Mouse (Mus musculus) neural tube, embryonic 14.5 days (tissue): ENCODE results near the gene Ccdc13. TPM values are rescaled to one million over a fixed set of nuclear protein-coding genes. Genes with fewer than 3 reads are reported as not detected.
A peak's percentile ranks its signal among the peaks of the same experiment; 100 is the strongest.

ENCODE experiments used
- ATAC-seq: fragments of 200-750 bp; cut with Nextera tagmentation; 2 replicates; pipeline ENCODE4 v1.8.0; 2017; ENCODE audit warnings: low read depth, mild to moderate bottlenecking, moderate TSS enrichment, moderate library complexity
- H3K27ac ChIP-seq: fragments of 300-500 bp; sonication (generic); 2 replicates; pipeline ENCODE4 v1.5.1; 2014; ENCODE audit warnings: low read depth, mild to moderate bottlenecking, control low read depth, low read length, moderate library complexity, mixed read lengths
- H3K27me3 ChIP-seq: fragments of 300-500 bp; sonication (generic); 2 replicates; pipeline ENCODE4 v1.6.1; 2014; ENCODE audit warnings: low read length; ENCODE audit not compliant: control insufficient read depth, insufficient read depth
- H3K36me3 ChIP-seq: fragments of 300-500 bp; sonication (generic); 2 replicates; pipeline ENCODE4 v1.6.1; 2014; ENCODE audit warnings: low read length, mixed read lengths; ENCODE audit not compliant: control insufficient read depth, insufficient read depth
- H3K4me1 ChIP-seq: fragments of 300-500 bp; sonication (generic); 2 replicates; pipeline ENCODE4 v1.6.1; 2014; ENCODE audit warnings: low read length; ENCODE audit not compliant: control insufficient read depth, insufficient read depth
- H3K4me2 ChIP-seq: fragments of 300-500 bp; sonication (generic); 2 replicates; pipeline ENCODE4 v1.6.1; 2014; ENCODE audit warnings: mild to moderate bottlenecking, low read depth, low read length, control low read depth
- H3K4me3 ChIP-seq: fragments of 300-500 bp; sonication (generic); 2 replicates; pipeline ENCODE4 v1.5.1; 2014; ENCODE audit warnings: low read depth, low read length, control low read depth, mixed read lengths
- H3K9ac ChIP-seq: fragments of 300-500 bp; sonication (generic); replicated peaks from 2 replicates; pipeline ENCODE4 v1.6.1; 2014; ENCODE audit warnings: low read depth, mild to moderate bottlenecking, control low read depth, low read length, mixed read lengths
- H3K9me3 ChIP-seq: fragments of 300-500 bp; sonication (generic); 2 replicates; pipeline ENCODE4 v1.6.1; 2016; ENCODE audit warnings: low read length; ENCODE audit not compliant: control insufficient read depth
- WGBS: fragments of 180-500 bp; shearing (Covaris S2); extraction: QIAGEN DNeasy Blood & Tissue Kit; methylation state at CpG from one replicate; pipeline ENCODE4 v1.1.7; 2014; 5-methylcytosine and 5-hydroxymethylcytosine counted together
- polyA plus RNA-seq: library from polyadenylated mRNA; unstranded; fragments of >200 nt; fragmentation: Nextera tagmentation; extraction: Ambion mirVana; gene quantifications from 2 replicates; pipeline ENCODE4 v1.2.1, GENCODE M21; 2014

Gene Ccdc13
- polyA plus RNA-seq, 1 experiment from 2014 or later: 1.9 TPM

DNA sequence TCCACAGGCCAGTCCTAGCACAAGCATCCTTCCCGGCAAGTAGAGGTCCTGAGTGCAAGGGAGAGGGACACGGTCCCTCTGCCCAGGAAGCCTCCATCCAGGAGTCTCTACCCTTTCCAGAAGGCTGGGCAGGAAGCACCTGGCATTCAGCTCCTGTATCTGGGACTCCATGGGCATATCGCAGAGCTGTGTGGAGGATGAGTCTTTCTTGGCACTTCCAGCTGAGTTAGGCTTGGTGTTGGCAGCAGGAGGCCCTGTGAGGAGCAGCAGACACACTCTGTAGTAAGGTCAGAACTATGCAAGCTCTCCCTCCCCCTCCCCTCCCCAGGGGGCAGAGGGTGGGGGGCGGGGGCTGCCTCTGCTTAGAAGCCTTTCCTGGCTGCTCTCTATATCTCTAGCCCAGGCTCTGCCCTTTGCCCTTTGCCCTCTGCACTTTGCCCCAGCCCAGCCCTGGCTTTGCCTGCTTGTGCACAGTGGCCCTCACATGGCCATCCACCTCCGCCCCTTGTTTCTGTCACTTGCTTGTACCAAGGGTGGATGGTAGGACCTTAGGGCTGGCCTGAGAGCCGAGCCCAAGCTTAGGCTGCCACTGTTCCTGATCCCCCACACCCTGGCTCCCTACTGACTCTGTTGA lies 40.3 kb downstream of the Ccdc13 start:
- no peak overlapping the region for H3K9ac ChIP-seq
- WGBS: 58% methylated on average over 6 of the region's 6 CpGs
- no peak for ATAC-seq

GRCm38 (mm10) chr9:121797722-121798121 lies 41.5 kb downstream of the Ccdc13 start:
- H3K9me3 ChIP-seq: no peaks in the 10 kb centered on the region
- no peaks in the 10 kb centered on the region for H3K4me1 ChIP-seq
- H3K4me3 ChIP-seq: no peak overlapping the region
- WGBS: 16% methylated on average over 12 of the region's 12 CpGs
- no peak overlapping the region for H3K27ac ChIP-seq
- H3K27me3 ChIP-seq: no peaks in the 10 kb centered on the region
- ATAC-seq: no peak
- H3K36me3 ChIP-seq: no peaks in the 10 kb centered on the region
- H3K9ac ChIP-seq: no peak overlapping the region
- no peak overlapping the region for H3K4me2 ChIP-seq

More for the DNA sequence above, 40.3 kb downstream of the Ccdc13 start:
- Histone ChIP-seq H3K36me3 (no peaks in the 10 kb centered on the region), H3K27ac (no peak overlapping the region), H3K4me1 (no peaks in the 10 kb centered on the region), H3K27me3 (no peaks in the 10 kb centered on the region), H3K4me2 (no peak overlapping the region), H3K9me3 (no peaks in the 10 kb centered on the region), H3K4me3 (no peak overlapping the region)

GRCm38 (mm10) chr9:121794972-121795539 lies 44.2 kb downstream of the Ccdc13 start:
- 15% methylated on average over 1 of the region's 1 CpGs for WGBS
- no peak overlapping the region for H3K27ac ChIP-seq
- ATAC-seq: 0 out of 2 replicates have a peak, but pooled peaks have one; percentile 42

DNA sequence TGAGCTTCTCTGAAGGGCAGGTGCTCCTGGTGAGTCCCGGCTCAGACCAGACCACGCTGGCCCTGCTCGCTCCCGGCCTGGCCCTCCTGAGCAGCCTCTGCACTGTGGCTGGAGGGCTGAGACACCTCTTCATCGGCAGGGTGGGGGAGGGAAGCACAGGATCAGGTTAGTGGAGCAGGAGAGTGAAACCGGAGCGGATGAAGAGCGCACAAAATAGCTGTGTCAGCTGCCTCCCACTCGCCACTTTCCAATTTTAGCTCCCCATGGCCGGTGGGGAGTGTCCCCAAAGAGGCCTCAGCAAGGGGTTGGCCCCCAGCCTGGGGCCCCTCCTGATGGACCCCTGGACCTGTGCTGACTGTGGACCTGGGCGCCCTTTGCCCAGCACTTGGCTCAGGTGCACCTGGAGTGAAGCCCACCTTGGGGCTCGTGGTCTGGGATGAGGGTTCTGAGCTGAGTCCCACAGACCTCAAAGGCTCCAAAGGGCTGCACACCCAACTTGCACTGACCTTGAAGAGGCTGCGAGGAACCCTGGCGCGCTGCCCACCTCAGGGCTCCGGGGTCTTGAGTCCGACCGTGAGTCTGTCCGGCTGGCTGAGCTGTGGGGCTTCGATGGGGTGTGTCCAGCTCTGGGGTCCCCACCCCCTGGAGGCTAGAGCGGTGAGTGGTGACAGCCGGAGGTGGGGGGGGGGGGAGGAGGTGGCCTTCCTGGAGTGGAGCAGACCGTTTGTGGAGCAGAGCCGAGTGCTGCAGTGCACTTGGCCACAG lies 47.3 kb downstream of the Ccdc13 start, which contains the start of gene Hhatl:
TSS of gene Hhatl (minus strand) at position 751 of the 765 bp plus-strand sequence.
- 55% methylated on average over 23 of the region's 24 CpGs for whole genome bisulfite sequencing
- no peaks in the 10 kb centered on the region for H3K9me3 ChIP-seq
- H3K36me3 ChIP-seq: no peaks in the 10 kb centered on the region
- H3K27ac ChIP-seq: no peak within 1 kb of the TSS
- ATAC-seq: no peak
- no peaks in the 10 kb centered on the region for H3K27me3 ChIP-seq
- H3K9ac ChIP-seq: no peak within 1 kb of the TSS
- no peak within 1 kb of the TSS for H3K4me3 ChIP-seq
- H3K4me2 ChIP-seq: no peak within 1 kb of the TSS
- no peaks in the 10 kb centered on the region for H3K4me1 ChIP-seq

More at GRCm38 (mm10) chr9:121794972-121795539, 44.2 kb downstream of the Ccdc13 start:
- Histone ChIP-seq H3K9me3 (no peaks in the 10 kb centered on the region), H3K4me1 (no peaks in the 10 kb centered on the region), H3K4me2 (no peak overlapping the region), H3K27me3 (no peaks in the 10 kb centered on the region), H3K9ac (no peak overlapping the region), H3K4me3 (no peak overlapping the region), H3K36me3 (no peaks in the 10 kb centered on the region)

DNA sequence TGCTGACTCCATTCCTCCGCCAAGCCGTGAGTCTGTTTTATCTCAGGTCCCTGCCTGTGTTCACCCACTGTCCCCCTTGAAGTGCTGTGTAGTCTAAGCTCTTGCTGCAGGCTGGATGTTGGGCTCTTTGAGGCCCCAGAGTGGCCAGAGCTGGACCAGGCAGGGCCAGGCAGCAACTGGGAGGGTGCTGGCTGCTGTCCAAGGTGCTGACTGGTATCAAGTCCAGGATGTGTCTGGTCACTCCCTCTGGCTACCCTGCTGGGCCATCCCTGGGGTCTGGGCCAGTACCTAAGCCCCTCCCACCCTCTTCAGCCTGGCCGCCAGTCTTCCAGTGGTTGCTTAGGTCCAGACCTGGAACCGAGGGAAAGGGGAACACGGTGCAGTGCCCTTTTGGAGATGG lies 48.1 kb downstream of the Ccdc13 start:
- Histone ChIP-seq H3K9me3 (no peaks in the 10 kb centered on the region), H3K9ac (no peak overlapping the region), H3K4me1 (no peaks in the 10 kb centered on the region), H3K4me3 (no peak overlapping the region), H3K4me2 (no peak overlapping the region), H3K36me3 (no peaks in the 10 kb centered on the region), H3K27me3 (no peaks in the 10 kb centered on the region), H3K27ac (no peak overlapping the region)
- WGBS: 13% methylated on average over 5 of the region's 5 CpGs
- ATAC-seq: no peak

DNA sequence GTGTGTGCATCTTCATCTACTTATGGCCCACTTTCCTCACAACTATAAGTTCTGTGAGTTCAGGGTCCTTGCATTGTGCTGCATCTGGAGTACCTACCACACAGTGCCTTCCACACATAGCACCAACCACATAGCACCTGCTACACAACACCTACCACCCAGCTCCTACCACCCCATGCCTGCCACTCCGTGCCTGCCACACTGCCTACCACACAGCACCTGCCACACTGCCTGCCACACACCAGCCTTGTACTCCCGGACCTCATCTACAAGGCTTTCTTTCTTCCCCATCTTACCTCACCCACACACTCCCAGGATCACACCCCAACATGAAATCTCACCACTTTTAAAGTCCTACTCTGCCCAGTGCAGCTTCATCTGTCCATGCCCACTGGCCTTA lies 52.9 kb downstream of the Ccdc13 start:
- no peak overlapping the region for H3K4me2 ChIP-seq
- H3K9me3 ChIP-seq: no peaks in the 10 kb centered on the region
- H3K9ac ChIP-seq: no peak overlapping the region
- no peaks in the 10 kb centered on the region for H3K27me3 ChIP-seq
- H3K27ac ChIP-seq: no peak overlapping the region
- WGBS: 98% methylated on average over 2 of the region's 2 CpGs
- H3K4me1 ChIP-seq: no peaks in the 10 kb centered on the region
- no peak overlapping the region for H3K4me3 ChIP-seq
- ATAC-seq: no peak
- no peaks in the 10 kb centered on the region for H3K36me3 ChIP-seq

DNA sequence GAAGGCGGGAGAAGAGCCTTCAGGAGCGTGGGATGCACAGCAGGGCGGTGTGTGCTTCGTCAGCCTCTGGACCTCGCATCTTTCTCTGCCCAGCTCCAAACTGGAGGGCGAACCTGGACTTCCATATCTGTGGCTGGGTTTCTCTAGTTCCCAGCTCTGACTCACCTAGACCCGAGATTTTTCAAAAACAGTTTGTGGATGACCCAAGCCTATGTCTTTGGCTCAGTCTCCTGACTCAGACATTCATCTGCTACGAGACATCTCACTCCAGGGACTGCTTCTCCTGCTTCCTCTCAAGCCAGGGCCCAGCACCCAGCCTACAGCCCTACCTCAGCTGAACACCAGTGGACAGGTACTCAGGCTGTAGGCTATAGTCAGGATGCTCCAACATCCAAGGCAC lies 54.0 kb downstream of the Ccdc13 start:
- no peak overlapping the region for H3K9ac ChIP-seq
- H3K4me3 ChIP-seq: no peak overlapping the region
- H3K9me3 ChIP-seq: no peaks in the 10 kb centered on the region
- WGBS: 88% methylated on average over 8 of the region's 8 CpGs
- H3K27me3 ChIP-seq: no peaks in the 10 kb centered on the region
- no peaks in the 10 kb centered on the region for H3K36me3 ChIP-seq
- no peak for ATAC-seq
- H3K4me1 ChIP-seq: no peaks in the 10 kb centered on the region
- H3K27ac ChIP-seq: no peak overlapping the region
- no peak overlapping the region for H3K4me2 ChIP-seq

DNA sequence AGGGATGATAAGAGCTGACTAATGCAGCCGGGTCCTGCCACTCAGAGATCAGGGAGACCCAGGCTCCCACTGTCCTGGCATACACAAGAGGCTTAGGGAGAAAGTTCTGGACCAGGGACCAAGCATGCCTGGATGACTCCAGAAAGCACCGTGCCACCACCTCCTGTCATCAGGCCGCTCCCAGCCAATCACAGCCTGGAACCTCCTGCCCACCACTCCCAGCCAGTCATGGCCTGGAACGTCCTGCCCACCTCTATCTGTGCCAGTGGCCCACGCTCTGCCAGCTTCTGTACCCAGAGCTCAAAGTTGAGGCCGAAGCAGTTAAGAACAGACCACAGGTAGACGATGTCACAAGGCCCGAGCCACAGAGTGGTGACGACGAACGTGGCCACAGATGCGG lies 54.5 kb downstream of the Ccdc13 start:
- Histone ChIP-seq H3K36me3 (no peaks in the 10 kb centered on the region), H3K27ac (no peak overlapping the region), H3K27me3 (0 out of 2 replicates have a peak, but pooled peaks cover 2% of the 10 kb centered on the region), H3K9me3 (no peaks in the 10 kb centered on the region), H3K4me3 (no peak overlapping the region), H3K9ac (no peak overlapping the region), H3K4me1 (no peaks in the 10 kb centered on the region), H3K4me2 (no peak overlapping the region)
- ATAC-seq: no peak
- WGBS: 92% methylated on average over 12 of the region's 12 CpGs

- H3K27ac ChIP-seq: no peak overlapping the region
- peak; percentile 67 for ATAC-seq
- 0 out of 2 replicates have a peak, but pooled peaks cover 4% of the 10 kb centered on the region for H3K4me1 ChIP-seq
- peak overlapping the region; percentile 31 for H3K4me3 ChIP-seq
- H3K9me3 ChIP-seq: no peaks in the 10 kb centered on the region
- WGBS: 11% methylated on average over 54 of the region's 54 CpGs
- peaks cover 27% of the 10 kb centered on the region for H3K27me3 ChIP-seq
- peak overlapping the region; percentile 57 for H3K4me2 ChIP-seq
- H3K9ac ChIP-seq: peak overlapping the region; percentile 48
- H3K36me3 ChIP-seq: no peaks in the 10 kb centered on the region
These were observed 61.1 kb downstream of the Ccdc13 start for GRCm38 (mm10) chr9:121778066-121778624.
